Mouse (Mus musculus): ENCODE measurements around the gene Prcc.
"Not testable (repeated sequence)": the region's sequence is repeated elsewhere in the genome, so short reads cannot be mapped to it uniquely, and the experiment has no call there.

GRCm38 (mm10) chr3:87864111-87864510, 21.3 kb downstream of the Prcc start:
- TF ChIP-seq POLR2A (IDR thresholded peaks at IDR 0.05; ENCODE audit: borderline replicate concordance, extremely low read depth, low read depth, low read length); CTCF (IDR thresholded peaks at IDR 0.05; ENCODE audit: insufficient read depth, low read length): not testable (repeated sequence)
